Mouse (Mus musculus) hindbrain, embryonic 12.5 days (tissue): ENCODE measurements around the gene Eif5a2. TPM values are rescaled to one million over a fixed set of nuclear protein-coding genes. Genes with fewer than 3 reads are reported as not detected.
"Not testable (repeated sequence)": the region's sequence is repeated elsewhere in the genome, so short reads cannot be mapped to it uniquely, and the experiment has no call there.

Experiments used
- ATAC-seq: fragments of 200-750 bp; cut with Nextera tagmentation; 2 replicates; pipeline ENCODE4 v1.8.0; 2017; ENCODE audit warnings: moderate TSS enrichment; ENCODE audit not compliant: low FRiP score
- H3K27ac ChIP-seq: fragments of 300-500 bp; sonication (generic); 2 replicates; pipeline ENCODE4 v1.5.1; 2016; ENCODE audit warnings: mild to moderate bottlenecking
- H3K27me3 ChIP-seq: fragments of 300-500 bp; sonication (generic); 2 replicates; pipeline ENCODE4 v1.6.1; 2016; ENCODE audit warnings: mild to moderate bottlenecking
- H3K36me3 ChIP-seq: fragments of 300-500 bp; sonication (generic); 2 replicates; pipeline ENCODE4 v1.6.1; 2016; ENCODE audit warnings: mild to moderate bottlenecking
- H3K4me1 ChIP-seq: fragments of 300-500 bp; sonication (generic); 2 replicates; pipeline ENCODE4 v1.6.1; 2016
- H3K4me2 ChIP-seq: fragments of 300-500 bp; sonication (generic); replicated peaks from 2 replicates; pipeline ENCODE4 v1.6.1; 2016; ENCODE audit warnings: mild to moderate bottlenecking
- H3K4me3 ChIP-seq: fragments of 300-500 bp; sonication (generic); 2 replicates; pipeline ENCODE4 v1.5.1; 2016; ENCODE audit warnings: mild to moderate bottlenecking
- H3K9ac ChIP-seq: fragments of 300-500 bp; sonication (generic); 2 replicates; pipeline ENCODE4 v1.6.1; 2016; ENCODE audit warnings: mild to moderate bottlenecking, moderate library complexity
- H3K9me3 ChIP-seq: fragments of 300-500 bp; sonication (generic); replicated peaks from 2 replicates; pipeline ENCODE4 v1.6.1; 2016; ENCODE audit warnings: mild to moderate bottlenecking
- WGBS: fragments of 180-500 bp; shearing (Covaris S2); methylation state at CpG from one replicate; pipeline ENCODE4 v1.1.7; 2016; 5-methylcytosine and 5-hydroxymethylcytosine counted together
- polyA plus RNA-seq: library from polyadenylated mRNA; unstranded; fragments of >200 nt; fragmentation: Nextera tagmentation; extraction: Ambion mirVana; gene quantifications from 2 replicates; pipeline ENCODE4 v1.2.1, GENCODE M21; 2016

Gene Eif5a2
- 16.0 and 18.6 TPM in 2 replicates for polyA plus RNA-seq

- peaks cover 6% of the 10 kb centered on the region; the same call in 1 of the 2 replicates for H3K4me1 ChIP-seq
- no peaks in the 10 kb centered on the region; the same call in 1 of the 2 replicates for H3K27me3 ChIP-seq
- WGBS = 3% methylated on average over 36 of the region's 46 CpGs
- peak within 1 kb of the TSS; percentile 59 for H3K4me3 ChIP-seq
- H3K36me3 ChIP-seq = no peaks in the 10 kb centered on the region
- no peak within 1 kb of the TSS for H3K27ac ChIP-seq
- peak within 1 kb of the TSS; percentile 83 for H3K4me2 ChIP-seq
- no peaks in the 10 kb centered on the region for H3K9me3 ChIP-seq
- peak; percentile 99 for ATAC-seq
- H3K9ac ChIP-seq = peak within 1 kb of the TSS; percentile 69
These were observed at the start of gene Eif5a2 for GRCm38 (mm10) chr3:28780994-28781393. TSS of gene Eif5a2 (plus strand) at chr3:28781276.

DNA sequence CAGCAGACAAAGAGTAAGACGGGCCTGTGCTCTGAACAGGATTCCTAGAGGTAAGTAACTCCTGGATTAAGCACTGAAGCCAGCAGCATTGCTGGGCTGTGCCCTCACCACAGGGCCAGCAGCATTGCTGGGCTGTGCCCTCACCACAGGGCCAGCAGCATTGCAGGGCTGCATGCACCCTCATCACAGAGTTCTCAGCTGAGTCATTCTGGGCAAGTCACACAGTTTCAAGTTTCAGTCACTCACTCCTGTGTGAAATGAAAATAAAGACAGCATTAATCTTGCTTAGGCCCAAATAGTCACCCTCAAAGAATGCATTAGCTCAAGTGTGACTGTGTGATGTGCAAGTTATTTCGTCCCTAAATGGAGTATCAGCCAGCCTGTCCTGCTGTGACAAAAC, 46.4 kb upstream of the Eif5a2 start:
- ATAC-seq = no peak
- Histone ChIP-seq H3K9ac (no peak overlapping the region), H3K4me3 (no peak overlapping the region), H3K4me2 (no peak overlapping the region), H3K27ac (no peak overlapping the region), H3K36me3 (no peaks in the 10 kb centered on the region), H3K9me3 (no peaks in the 10 kb centered on the region), H3K4me1 (0 out of 2 replicates have a peak, but pooled peaks cover 3% of the 10 kb centered on the region), H3K27me3 (no peaks in the 10 kb centered on the region)
- 72% methylated on average over 2 of the region's 2 CpGs for WGBS

DNA sequence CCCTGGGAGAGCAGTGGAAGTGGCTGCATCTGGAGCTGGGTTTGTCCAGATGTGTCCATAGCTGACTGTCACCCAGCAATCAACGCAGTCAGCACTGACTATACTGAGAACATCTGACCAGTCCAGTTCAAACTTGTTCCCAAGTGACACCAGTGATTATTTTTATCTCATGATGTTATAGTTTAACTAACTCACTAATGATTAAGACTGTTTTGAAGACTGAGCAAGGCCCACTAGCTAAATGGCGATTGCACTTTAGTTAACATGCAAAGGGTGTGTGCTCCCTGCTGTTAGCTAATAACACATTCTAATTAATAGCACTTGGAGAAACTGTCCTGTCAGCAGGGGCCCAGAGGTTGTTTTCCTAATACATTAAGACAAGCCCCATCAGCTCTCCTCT, 44.1 kb upstream of the Eif5a2 start:
- Histone ChIP-seq H3K9me3 (no peaks in the 10 kb centered on the region), H3K4me1 (0 out of 2 replicates have a peak, but pooled peaks cover 3% of the 10 kb centered on the region), H3K36me3 (no peaks in the 10 kb centered on the region), H3K27me3 (no peaks in the 10 kb centered on the region), H3K4me2 (no peak overlapping the region), H3K27ac (no peak overlapping the region), H3K9ac (no peak overlapping the region), H3K4me3 (no peak overlapping the region)
- no peak for ATAC-seq
- 44% methylated on average over 2 of the region's 2 CpGs for WGBS

- Histone ChIP-seq H3K4me2 (no peak overlapping the region), H3K36me3 (no peaks in the 10 kb centered on the region), H3K9me3 (no peaks in the 10 kb centered on the region), H3K9ac (no peak overlapping the region), H3K27ac (no peak overlapping the region), H3K4me3 (no peak overlapping the region), H3K4me1 (0 out of 2 replicates have a peak, but pooled peaks cover 3% of the 10 kb centered on the region), H3K27me3 (no peaks in the 10 kb centered on the region)
- ATAC-seq = no peak
- WGBS = 44% methylated on average over 6 of the region's 6 CpGs
These were observed 40.7 kb upstream of the Eif5a2 start for GRCm38 (mm10) chr3:28740353-28740752.

GRCm38 (mm10) chr3:28743251-28743650, 37.8 kb upstream of the Eif5a2 start:
- WGBS = 44% methylated on average over 8 of the region's 8 CpGs
- peak; percentile 21; the same call in 1 of the 2 replicates for ATAC-seq
- Histone ChIP-seq H3K4me3 (no peak overlapping the region), H3K27me3 (no peaks in the 10 kb centered on the region), H3K9ac (no peak overlapping the region), H3K27ac (peak overlapping the region; percentile 30; the same call in 1 of the 2 replicates), H3K9me3 (no peaks in the 10 kb centered on the region), H3K4me2 (no peak overlapping the region), H3K36me3 (no peaks in the 10 kb centered on the region), H3K4me1 (no peaks in the 10 kb centered on the region)

- no peaks in the 10 kb centered on the region for H3K4me1 ChIP-seq
- peak; percentile 83 for ATAC-seq
- 29% methylated on average over 7 of the region's 7 CpGs for WGBS
- no peaks in the 10 kb centered on the region for H3K27me3 ChIP-seq
- H3K27ac ChIP-seq = no peak overlapping the region
- no peaks in the 10 kb centered on the region for H3K36me3 ChIP-seq
- no peak overlapping the region for H3K4me3 ChIP-seq
- no peak overlapping the region for H3K9ac ChIP-seq
- no peak overlapping the region for H3K4me2 ChIP-seq
- no peaks in the 10 kb centered on the region for H3K9me3 ChIP-seq
These were observed 35.1 kb upstream of the Eif5a2 start for GRCm38 (mm10) chr3:28745835-28746483.

DNA sequence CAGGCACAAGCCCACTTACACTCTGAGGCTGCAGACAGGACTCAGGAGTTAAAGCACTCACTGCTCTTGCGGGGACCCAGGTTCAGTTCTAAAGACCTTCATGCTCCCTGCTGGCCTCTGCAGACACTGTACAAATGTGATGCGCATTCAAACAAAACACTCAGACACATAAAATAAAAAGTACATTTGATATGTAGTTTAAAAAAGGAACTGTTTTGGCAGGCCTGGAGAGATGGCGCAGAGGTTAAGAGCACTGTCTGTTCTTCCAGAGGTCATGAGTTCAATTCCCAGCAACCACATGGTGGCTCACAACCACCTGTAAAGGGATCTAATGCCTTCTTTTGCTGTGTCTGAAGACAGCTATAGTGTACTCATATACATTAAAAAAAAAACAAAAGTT, 32.9 kb upstream of the Eif5a2 start:
- ATAC-seq = no peak
- no peaks in the 10 kb centered on the region for H3K9me3 ChIP-seq
- no peaks in the 10 kb centered on the region for H3K36me3 ChIP-seq
- no peaks in the 10 kb centered on the region for H3K27me3 ChIP-seq
- H3K4me1 ChIP-seq = no peaks in the 10 kb centered on the region
- H3K9ac ChIP-seq = no peak overlapping the region
- WGBS = 90% methylated on average over 3 of the region's 3 CpGs
- H3K4me3 ChIP-seq = no peak overlapping the region
- no peak overlapping the region for H3K4me2 ChIP-seq
- no peak overlapping the region for H3K27ac ChIP-seq

GRCm38 (mm10) chr3:28748956-28749355, 32.1 kb upstream of the Eif5a2 start:
- H3K27ac ChIP-seq = no peak overlapping the region
- no peaks in the 10 kb centered on the region for H3K4me1 ChIP-seq
- ATAC-seq = no peak
- H3K9ac ChIP-seq = no peak overlapping the region
- H3K9me3 ChIP-seq = no peaks in the 10 kb centered on the region
- H3K4me3 ChIP-seq = no peak overlapping the region
- no peaks in the 10 kb centered on the region for H3K27me3 ChIP-seq
- H3K36me3 ChIP-seq = no peaks in the 10 kb centered on the region
- H3K4me2 ChIP-seq = no peak overlapping the region

DNA sequence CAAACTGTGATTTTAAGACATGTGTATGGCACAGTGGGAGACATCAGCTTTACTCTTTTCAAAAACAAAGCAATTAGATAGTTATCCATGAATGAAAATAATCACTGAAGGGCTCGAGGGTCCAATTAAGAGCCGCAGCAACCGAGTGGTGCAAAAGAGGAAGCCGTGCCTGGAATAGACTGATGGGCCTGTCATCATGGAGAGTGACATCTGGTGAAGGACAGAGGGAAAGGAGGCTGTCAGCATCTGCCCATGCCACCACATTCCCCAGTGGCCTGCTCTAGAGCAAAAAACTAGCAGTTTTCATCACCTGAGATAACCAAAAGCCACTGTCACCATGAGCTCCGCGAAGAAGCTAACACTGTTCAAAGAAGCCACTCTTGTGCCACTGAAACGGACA, 25.6 kb upstream of the Eif5a2 start:
- Histone ChIP-seq H3K9ac (no peak overlapping the region), H3K27ac (no peak overlapping the region), H3K27me3 (no peaks in the 10 kb centered on the region), H3K36me3 (no peaks in the 10 kb centered on the region), H3K4me2 (no peak overlapping the region), H3K4me3 (no peak overlapping the region), H3K4me1 (no peaks in the 10 kb centered on the region), H3K9me3 (no peaks in the 10 kb centered on the region)
- 66% methylated on average over 7 of the region's 7 CpGs for WGBS
- ATAC-seq = 0 out of 2 replicates have a peak, but pooled peaks have one; percentile 29

DNA sequence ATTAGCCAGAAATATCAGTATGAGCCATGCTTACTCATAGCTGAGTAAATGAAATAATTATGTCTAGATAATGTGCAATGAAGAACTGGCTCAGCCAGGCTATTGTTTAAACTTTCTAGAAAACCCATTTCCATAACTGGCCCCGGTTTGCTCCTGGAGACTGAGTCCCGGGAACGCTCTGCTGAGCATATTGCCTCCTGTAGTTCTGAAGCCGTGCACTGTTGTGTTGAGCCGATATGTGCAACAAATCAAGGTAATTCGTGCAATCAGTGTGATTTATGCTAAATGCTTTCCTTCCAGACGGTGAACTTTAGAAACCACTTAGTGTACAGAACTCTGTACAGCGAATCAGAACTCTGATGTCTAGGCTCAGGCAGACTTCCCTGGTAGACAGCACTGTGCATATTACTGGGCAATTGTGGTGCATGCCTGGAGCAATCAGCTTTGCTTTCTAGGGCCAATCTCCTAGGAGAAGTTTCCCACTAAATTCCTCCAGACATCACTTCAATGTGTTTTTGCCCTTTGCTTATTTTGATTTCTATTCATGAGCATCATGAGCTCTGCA, 19.8 kb upstream of the Eif5a2 start:
- ATAC-seq = no peak
- Histone ChIP-seq H3K9ac (no peak overlapping the region), H3K36me3 (no peaks in the 10 kb centered on the region)

DNA sequence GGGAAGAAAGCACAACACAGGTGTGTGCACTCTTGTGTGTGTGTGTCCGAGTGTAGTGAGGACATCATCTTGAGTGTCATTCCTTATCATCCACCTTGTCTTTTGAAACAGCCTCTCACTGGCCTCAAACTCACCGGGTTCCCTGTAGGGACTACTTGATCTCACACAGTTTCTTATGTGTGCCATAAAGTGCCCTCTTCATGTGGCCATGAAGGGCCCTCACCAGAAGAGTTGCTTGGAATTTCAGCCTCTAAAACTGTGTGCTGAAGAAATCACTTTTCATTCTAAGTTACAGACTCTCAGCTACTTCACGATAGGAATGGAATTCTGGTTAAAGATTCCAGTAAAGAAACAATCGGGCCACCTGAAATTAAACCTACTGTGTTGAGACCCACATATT, 14.1 kb upstream of the Eif5a2 start:
- no peak for ATAC-seq
- Histone ChIP-seq H3K27me3 (no peaks in the 10 kb centered on the region), H3K4me1 (no peaks in the 10 kb centered on the region), H3K9me3 (no peaks in the 10 kb centered on the region; the same call in 1 of the 2 replicates), H3K4me2 (no peak overlapping the region), H3K9ac (no peak overlapping the region), H3K4me3 (no peak overlapping the region), H3K27ac (no peak overlapping the region), H3K36me3 (no peaks in the 10 kb centered on the region)
- 87% methylated on average over 4 of the region's 4 CpGs for WGBS

More for the DNA sequence above, 19.8 kb upstream of the Eif5a2 start:
- WGBS = 83% methylated on average over 8 of the region's 8 CpGs
- Histone ChIP-seq H3K9me3 (no peaks in the 10 kb centered on the region), H3K4me3 (no peak overlapping the region), H3K4me2 (no peak overlapping the region), H3K27ac (no peak overlapping the region), H3K27me3 (no peaks in the 10 kb centered on the region), H3K4me1 (no peaks in the 10 kb centered on the region)

GRCm38 (mm10) chr3:28768222-28768621, 12.9 kb upstream of the Eif5a2 start:
- ATAC-seq = no peak
- Histone ChIP-seq H3K27ac (no peak overlapping the region), H3K4me1 (no peaks in the 10 kb centered on the region), H3K36me3 (no peaks in the 10 kb centered on the region), H3K4me2 (no peak overlapping the region), H3K9ac (no peak overlapping the region), H3K4me3 (no peak overlapping the region), H3K27me3 (no peaks in the 10 kb centered on the region), H3K9me3 (no peaks in the 10 kb centered on the region; the same call in 1 of the 2 replicates)
- 79% methylated on average over 3 of the region's 3 CpGs for WGBS

DNA sequence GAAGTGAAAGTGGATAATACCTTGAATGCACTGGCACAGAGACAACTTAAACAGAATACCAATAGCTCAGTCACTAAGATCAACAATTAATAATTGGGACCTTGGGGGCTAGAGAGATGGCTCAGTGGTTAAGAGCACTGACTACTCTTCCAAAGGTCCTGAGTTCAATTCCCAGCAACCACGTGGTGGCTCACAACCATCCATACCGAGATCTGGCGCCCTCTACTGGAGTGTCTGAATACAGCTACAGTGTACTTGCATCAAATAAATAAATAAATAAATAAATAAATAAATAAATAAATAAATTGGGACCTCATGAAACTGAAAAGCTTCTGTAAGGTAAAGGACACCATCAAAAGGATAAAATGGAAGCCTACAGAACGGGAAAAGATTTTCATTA, 8.2 kb upstream of the Eif5a2 start:
- not testable (repeated sequence) for H3K36me3 ChIP-seq, ATAC-seq, H3K4me1 ChIP-seq, H3K27ac ChIP-seq, H3K4me2 ChIP-seq, H3K9me3 ChIP-seq, H3K4me3 ChIP-seq, H3K9ac ChIP-seq, H3K27me3 ChIP-seq
- 61% methylated on average over 4 of the region's 4 CpGs for WGBS
